In genomic region chr3:55276851-55277250, GRCm38 (mm10) we compare ENCODE assay signal across 23 mouse cellular contexts. TPM values are rescaled to one million over a fixed set of nuclear protein-coding genes. Genes with fewer than 3 reads are reported as not detected.
"Had no signal": no experiment of that assay in that cellular context is flagged by ENCODE, and none has a peak within 500 bp of the region (broad histone marks: within the 10 kb centered on the region; RNA-seq: fewer than 3 reads in every experiment).

No protein-coding gene starts in this region.

- H3K4me3 ChIP-seq: gastrocnemius, adult 2 months; heart, adult 2 months; heart, embryonic 12.5 days; hindbrain, embryonic 10.5 days; hindbrain, embryonic 12.5 days; intestine, embryonic 15.5 days; layer of hippocampus, adult 2 months; limb, embryonic 13.5 days; limb, embryonic 15.5 days; liver, embryonic 12.5 days had no signal

- DNase-seq: gastrocnemius, adult 2 months; gastrocnemius, postnatal 10 days; gastrocnemius, postnatal 25 days; heart, adult 2 months; heart, postnatal 10 days; heart, postnatal 4 days; kidney, adult 18-20 months; kidney, adult 8-10 months; kidney, postnatal 10 days; kidney, postnatal 25 days; layer of hippocampus, postnatal 36 days; left cerebral cortex, postnatal 4 days had no signal

- H3K27ac ChIP-seq: gastrocnemius, adult 2 months; heart, adult 2 months; hindbrain, embryonic 10.5 days; hindbrain, embryonic 12.5 days; hindbrain, embryonic 14.5 days; intestine, embryonic 15.5 days; limb, embryonic 13.5 days; limb, embryonic 15.5 days; liver, embryonic 12.5 days; liver, embryonic 14.5 days had no signal

RNA-seq across cellular contexts. Expression of gene Dclk1, which starts 34.7 kb away (rescaled TPM):
- total RNA-seq: granulocyte monocyte progenitor cell, adult 5-6 weeks had no signal
